Mouse (Mus musculus) gastrocnemius, postnatal 10 days (tissue): ENCODE measurements around the gene Fzd5. TPM values are rescaled to one million over a fixed set of nuclear protein-coding genes. Genes with fewer than 3 reads are reported as not detected.
A peak's percentile ranks its signal among the peaks of the same experiment; 100 is the strongest.

Source experiments
- DNase-seq: peaks from one replicate; pipeline ENCODE4 v3.0.0; 2021; ENCODE audit warnings: mixed read lengths
- total RNA-seq, 2 experiments: library from RNA; stranded (reverse); gene quantifications; 2 replicates each; pipeline ENCODE4 v1.2.3; 2021

Gene Fzd5
- total RNA-seq, 2 experiments from 2014 or later = 2.3 to 3.6 TPM

DNA sequence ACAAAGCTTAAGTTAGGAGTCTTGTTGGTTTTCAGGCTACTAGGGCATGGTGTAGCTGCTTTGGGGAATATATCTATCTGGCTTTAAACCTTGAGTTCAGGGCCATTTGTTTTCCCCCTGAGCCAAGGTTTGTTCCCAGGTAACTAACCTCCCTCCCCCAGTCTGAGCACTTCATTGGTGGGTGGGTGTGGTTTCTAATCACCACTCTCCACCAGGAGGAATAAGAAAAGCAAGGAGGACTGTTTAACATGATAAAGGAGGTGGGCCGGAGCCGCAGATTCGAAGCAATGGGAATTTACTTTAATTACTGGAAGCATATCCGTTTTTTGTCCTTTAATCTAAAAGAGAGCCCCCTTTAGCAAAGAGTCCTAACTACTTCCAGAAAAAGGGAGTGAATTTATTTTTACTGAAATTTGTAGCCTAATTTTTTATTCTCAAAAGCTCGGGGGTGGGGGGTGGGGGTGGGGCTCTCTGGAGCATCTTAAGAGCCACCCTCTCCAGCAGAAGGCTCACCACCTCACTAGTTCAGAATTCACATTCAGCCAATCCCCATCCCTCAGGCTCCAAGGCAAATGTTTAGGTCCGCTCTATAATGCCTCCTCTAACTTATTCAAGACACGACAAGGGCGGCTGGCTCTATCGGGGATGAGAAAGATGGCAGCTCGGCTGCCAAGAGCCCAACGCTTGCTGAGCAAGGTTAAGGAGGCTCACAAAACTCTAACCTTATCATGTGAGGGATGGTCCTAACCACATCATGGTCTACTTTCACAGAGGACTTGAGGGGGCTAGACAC lies 3.9 kb downstream of the Fzd5 start:
- no peak for DNase-seq

GRCm38 (mm10) chr1:64732637-64733200 lies 4.8 kb downstream of the Fzd5 start:
- no peak for DNase-seq

- DNase-seq = no peak
Observed at GRCm38 (mm10) chr1:64732161-64732560, 5.4 kb downstream of the Fzd5 start.

DNA sequence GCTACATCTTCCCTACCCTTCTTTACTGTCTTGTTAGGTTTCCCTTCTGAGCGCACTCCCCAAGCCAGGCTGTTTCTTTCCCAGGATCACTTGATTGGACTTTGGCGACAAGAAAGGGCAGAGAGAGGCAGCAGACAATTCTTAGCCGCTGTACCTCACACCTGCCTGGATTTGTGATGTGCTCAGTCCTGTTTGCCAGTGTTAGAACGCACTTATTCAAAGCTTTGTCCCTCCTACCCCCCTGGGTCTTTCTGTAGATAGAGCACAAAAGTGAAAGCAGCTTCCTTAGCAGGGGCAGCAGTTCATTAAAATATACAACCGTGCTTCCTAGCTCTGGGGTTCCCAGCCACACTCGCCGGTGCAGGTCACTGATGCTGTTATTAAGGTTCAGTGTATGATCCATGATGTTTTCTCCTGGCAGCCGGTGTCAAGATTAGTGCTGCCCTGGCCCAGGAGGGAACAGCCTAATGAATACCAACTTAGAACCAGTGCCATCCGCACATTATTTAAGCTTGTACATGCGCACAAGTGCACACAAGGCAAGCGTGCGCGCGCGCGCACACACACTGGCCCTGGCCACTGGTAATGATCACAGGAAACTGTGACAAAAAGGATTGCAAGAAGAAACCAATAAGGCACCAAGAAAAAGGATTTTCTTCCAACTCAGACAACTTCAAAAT lies 6.1 kb downstream of the Fzd5 start:
- no peak for DNase-seq

GRCm38 (mm10) chr1:64730046-64730445 lies 7.5 kb downstream of the Fzd5 start:
- DNase-seq = no peak

DNA sequence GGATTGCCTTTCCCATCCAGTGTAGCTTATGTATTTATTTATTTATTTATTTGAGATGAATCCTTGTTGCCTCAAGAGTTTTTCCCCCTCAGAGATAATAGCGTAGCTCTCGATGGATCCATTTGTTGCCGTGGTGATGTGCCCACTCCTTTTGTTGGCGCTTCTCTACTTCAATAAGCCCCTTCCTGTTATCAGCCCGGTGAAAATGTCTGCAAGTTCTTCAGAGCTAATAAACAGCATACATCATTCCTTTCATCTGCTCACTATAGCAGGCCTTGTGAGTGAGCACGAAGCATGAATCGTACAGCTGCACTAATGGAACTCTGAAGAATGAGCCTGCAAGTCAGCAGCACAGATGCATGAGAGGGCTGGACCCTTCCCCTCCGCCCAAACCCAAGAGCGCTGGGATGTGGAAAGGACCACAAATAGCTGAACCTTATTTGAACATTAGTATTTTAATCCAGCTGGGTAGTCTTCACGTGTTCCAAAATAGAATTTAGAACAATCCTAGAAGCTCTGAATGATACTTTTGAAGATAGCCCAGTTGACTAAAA lies 16.4 kb downstream of the Fzd5 start:
- DNase-seq = no peak

GRCm38 (mm10) chr1:64717504-64717903 lies 20.0 kb downstream of the Fzd5 start:
- DNase-seq = peak; percentile 67

DNA sequence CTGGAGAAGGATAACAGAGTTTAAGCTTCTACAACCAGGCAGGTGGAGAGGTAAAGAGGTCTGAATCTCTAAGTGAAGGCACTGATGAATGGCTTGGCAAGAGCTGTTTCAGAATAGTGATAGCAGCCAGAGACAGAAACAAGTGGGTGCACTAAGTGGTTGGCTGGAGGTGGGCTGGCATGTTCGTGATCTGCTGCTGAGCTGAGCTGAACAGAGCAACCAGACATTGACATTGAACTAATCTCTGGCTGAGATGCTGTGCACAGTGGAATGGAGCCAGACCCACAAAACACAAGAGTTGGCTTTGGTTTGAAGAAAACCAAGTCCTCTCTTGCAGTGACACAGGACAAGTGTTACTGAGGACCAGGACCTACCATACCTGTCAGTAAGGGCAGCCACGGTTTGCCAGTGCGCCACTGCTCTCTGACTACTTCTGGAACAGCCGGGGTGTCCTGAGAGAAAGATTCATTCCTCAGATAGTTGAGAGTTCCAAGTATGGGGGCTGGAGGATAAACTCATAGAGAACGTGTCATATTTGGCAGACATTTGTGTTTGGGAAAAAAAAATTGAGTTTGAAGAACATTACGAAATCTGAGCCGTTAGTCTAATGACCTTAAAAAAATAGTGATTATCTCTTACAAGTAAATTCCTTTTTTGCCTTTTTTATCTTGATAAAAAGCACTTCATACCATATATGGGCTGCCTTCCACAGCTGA lies 20.8 kb downstream of the Fzd5 start:
- no peak for DNase-seq

DNA sequence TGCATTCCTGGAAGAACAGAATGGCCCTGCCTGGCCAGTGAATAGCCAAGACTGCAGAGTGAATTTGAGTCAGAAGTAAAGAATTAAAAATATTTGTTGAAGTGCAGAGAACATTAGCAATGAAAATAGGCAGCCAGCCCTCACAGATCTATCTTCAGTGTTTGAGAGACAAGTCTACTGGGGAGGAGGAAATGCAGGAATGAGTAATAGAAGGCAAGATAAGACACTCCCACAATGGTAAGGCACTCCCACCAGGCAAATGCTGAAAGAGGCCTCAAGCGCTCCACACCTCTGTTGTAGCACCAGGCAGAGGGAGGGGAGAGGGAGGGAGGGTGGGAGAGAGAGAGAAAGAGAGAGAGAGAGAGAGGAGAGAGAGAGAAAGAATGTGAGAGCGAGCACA lies 22.1 kb downstream of the Fzd5 start:
- no peak for DNase-seq

GRCm38 (mm10) chr1:64712006-64712760 lies 25.4 kb downstream of the Fzd5 start:
- no peak for DNase-seq

DNA sequence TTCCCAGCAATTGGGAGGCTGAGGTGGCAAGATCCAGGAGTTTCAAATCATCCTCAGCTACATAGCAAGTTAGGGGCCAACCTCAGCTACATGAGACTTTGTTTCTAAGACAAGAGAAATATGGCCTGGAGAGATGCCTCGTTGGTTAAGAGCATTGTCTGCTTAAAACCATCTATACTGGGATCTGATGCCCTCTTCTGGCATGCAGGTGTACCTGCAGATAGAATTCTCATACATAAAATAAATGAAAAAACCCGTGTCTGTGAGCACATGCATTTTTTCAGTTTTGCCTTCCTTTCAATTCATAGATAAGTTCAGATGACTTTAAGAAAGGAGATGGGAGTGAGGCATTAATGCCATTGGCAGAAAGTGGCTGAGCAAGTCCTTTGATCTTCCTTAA lies 27.7 kb downstream of the Fzd5 start:
- no peak for DNase-seq

DNA sequence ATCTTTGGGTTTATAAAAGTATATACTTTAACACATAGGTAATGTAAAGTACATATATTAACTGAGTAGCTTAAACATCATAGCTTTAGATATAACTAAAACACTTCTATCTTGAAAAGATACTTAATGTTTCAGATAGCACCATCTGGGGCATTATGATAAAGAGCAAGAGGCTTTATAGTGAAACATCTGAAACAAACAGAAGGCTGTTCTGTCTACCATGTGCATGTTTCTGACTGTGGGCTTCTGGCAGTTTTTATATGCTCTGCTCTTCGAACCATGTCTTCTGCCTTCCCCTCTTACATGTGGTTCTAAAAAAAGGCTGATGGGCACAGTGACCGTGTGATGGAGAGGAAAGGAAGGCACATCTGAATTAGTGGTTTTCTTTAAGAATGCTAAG lies 30.9 kb downstream of the Fzd5 start:
- DNase-seq = no peak

DNA sequence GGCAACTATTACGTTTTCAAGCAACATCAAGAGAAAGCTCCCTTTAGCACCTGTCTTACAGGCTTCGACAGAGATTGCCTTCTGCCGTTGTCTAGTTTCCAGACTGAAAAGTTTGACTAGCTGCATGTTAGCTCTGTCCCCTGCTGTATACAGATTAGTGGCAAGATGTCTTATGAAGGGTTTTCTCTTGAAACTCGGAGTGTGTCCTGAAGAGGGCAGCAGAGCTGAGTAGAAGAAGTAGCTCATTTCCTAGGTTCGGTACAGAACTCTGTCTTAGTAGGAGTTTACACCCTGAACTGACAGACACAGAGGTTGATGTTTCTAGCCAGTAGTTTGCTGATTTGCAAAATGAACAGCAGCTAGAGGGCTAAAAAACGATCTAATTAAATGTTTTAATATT lies 32.3 kb downstream of the Fzd5 start:
- peak; percentile 33 for DNase-seq

GRCm38 (mm10) chr1:64701780-64702179 lies 35.8 kb downstream of the Fzd5 start:
- no peak for DNase-seq

- no peak for DNase-seq
Observed at GRCm38 (mm10) chr1:64695156-64695555, 42.4 kb downstream of the Fzd5 start.

DNA sequence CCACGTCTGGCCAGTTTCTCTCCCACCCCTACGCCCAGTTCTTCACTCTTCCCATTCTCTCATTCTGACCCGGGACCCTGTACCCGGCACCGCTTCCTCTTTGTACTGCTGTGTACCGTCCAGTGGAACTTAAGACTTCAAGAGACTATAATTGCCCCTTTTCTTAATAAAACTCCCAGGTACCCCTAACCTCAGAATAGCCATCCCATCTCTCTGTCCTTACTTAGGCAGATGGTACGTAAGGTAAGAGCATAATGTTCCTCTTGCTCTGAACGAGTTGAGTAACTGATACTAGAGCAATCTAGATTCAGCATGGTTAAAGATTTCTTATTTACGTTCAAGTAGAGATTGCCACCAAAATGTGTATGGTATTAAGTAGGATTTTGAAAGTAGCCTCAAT lies 46.0 kb downstream of the Fzd5 start:
- DNase-seq = no peak

GRCm38 (mm10) chr1:64691121-64691551 lies 46.4 kb downstream of the Fzd5 start:
- DNase-seq = peak; percentile 51

- DNase-seq = peak; percentile 98
Observed at GRCm38 (mm10) chr1:64690213-64691013, 47.1 kb downstream of the Fzd5 start, which contains the start of gene Ccnyl1. Ccnyl1 (plus strand) TSS chr1:64690455.

GRCm38 (mm10) chr1:64689561-64690212 lies 47.9 kb downstream of the Fzd5 start:
- no peak for DNase-seq

- DNase-seq = no peak
Observed at GRCm38 (mm10) chr1:64688046-64688445, 49.5 kb downstream of the Fzd5 start.
